ENCODE assay signal across 12 mouse cellular contexts in genomic region chr15:81099269-81099668, GRCm38 (mm10).
"Had no signal": no experiment of that assay in that cellular context is flagged by ENCODE, and none has a peak within 500 bp of the region (broad histone marks: within the 10 kb centered on the region; RNA-seq: fewer than 3 reads in every experiment).

No protein-coding gene starts in this region.

- DNase-seq: kidney, adult 11 months; kidney, adult 9 months; kidney, postnatal 36 days; left cerebral cortex, postnatal 4 days; lung, adult 18-20 months; thymus, postnatal 36 days had no signal

- H3K4me3 ChIP-seq: limb, embryonic 13.5 days; midbrain, embryonic 13.5 days; myocyte; neural tube, embryonic 15.5 days had no signal

- H3K27ac ChIP-seq: kidney, postnatal 0 days; limb, embryonic 13.5 days; liver, embryonic 14.5 days; midbrain, embryonic 13.5 days; neural tube, embryonic 15.5 days had no signal

- ATAC-seq: midbrain, embryonic 13.5 days had no signal
